Mouse (Mus musculus) megakaryocyte, embryonic 14.5 days (primary cell): ENCODE results near the gene Hsdl2.

ENCODE experiments used
- FLI1 ChIP-seq: IDR thresholded peaks from 2 replicates; pipeline ENCODE4 v1.6.1; 2012; ENCODE audit warnings: low read length, inconsistent platforms, mixed read lengths
- GATA1 ChIP-seq: IDR thresholded peaks from 3 replicates; pipeline ENCODE4 v1.6.1; 2012; ENCODE audit warnings: mixed read lengths, low read length, inconsistent platforms, borderline replicate concordance

DNA sequence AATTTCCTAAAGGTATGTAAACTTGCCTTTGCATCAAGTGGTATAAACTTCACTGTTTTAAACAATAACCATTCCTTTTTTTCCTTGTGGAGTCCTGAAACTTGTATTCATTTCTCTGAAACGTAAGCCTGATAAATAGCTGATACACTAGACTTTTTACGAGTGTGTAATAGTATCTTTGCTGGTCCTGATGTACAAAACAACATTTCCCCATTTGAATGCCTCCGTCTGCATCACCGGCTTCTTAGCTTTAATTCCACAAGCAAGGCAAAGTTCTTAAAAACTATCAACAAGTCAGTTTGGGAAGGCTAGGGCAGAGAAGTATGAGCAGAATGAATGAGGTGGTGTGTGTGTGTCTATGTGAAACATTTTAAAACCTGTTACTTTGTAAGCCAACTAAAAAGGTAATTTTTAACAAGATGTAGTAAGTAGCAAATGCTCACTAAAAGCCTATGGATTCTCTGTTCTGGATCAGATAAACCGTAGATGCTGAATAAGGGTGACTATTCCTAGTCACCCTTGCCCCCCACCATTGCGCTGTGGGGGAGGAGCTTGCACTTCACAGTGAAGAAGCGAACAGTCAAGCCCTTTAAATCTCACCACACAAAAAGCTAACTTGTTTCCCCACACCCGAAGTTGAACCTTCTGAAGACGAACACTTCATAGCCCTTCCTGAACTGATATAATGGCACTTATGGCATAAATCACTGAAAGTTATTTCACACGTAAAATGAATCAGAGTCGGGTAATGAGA, 34.0 kb upstream of the Hsdl2 start:
- TF ChIP-seq GATA1: no peak
- no peak for TF ChIP-seq FLI1
